Mouse (Mus musculus) C2C12 (cell line): ENCODE measurements around the gene Ufc1.

Source experiments
- MYOD1 ChIP-seq: IDR thresholded peaks from one replicate; pipeline ENCODE4 v1.6.1; 2011; ENCODE audit warnings: low read depth; ENCODE audit not compliant: control insufficient read depth, insufficient read length
- MYOG ChIP-seq: IDR thresholded peaks from one replicate; pipeline ENCODE4 v1.6.1; 2011; ENCODE audit not compliant: control insufficient read depth, insufficient read length; ENCODE audit errors: extremely low read depth

DNA sequence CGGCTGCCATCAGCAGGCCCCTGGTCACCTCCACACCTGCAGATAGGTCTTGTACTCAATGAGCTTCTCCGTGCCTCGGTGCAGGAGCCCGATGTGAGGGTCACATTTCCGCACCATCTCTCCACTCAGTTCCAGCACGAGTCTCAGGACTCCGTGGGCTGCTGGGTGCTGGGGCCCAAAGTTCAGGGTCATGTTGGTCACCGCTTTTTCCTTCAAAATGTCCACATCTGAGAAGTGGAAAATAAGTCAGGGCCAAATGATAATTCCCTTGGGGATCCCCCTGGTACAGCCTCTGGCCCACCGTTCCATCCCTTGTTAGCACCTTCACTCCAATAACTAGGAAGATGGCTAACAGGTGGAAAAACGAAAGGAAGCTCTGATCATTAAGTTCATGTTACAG is 53.9 kb downstream of the Ufc1 start:
- no peak for TF ChIP-seq MYOD1
- no peak for TF ChIP-seq MYOG
